Mouse (Mus musculus): ENCODE results near the gene Olfr124. TPM values are rescaled to one million over a fixed set of nuclear protein-coding genes. Genes with fewer than 3 reads are reported as not detected.

Gene Olfr124
- not detected in 2 replicates for polyA plus RNA-seq (2012; ENCODE audit: low replicate concordance)

DNA sequence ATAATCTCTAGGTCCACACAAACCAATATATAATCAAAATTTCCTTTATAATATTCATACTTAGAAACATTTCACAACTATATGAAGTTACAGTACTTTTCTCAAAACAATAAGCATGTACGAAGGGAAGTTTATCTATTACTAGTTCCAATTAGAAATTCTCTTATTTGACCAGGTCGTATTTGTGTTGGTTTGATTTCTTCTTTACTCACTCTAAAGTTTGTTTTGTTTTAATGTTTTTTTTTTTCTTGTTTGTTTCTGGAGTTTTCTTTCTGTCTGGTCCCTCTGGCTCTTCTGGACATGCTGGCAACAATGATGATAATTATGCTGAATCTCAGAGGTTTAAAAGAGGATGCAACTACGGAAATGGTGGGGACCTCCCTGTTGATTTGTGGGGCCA, at the start of gene Olfr124:
TSS of gene Olfr124 (plus strand) at position 301 of the 400 bp plus-strand sequence.

DNA sequence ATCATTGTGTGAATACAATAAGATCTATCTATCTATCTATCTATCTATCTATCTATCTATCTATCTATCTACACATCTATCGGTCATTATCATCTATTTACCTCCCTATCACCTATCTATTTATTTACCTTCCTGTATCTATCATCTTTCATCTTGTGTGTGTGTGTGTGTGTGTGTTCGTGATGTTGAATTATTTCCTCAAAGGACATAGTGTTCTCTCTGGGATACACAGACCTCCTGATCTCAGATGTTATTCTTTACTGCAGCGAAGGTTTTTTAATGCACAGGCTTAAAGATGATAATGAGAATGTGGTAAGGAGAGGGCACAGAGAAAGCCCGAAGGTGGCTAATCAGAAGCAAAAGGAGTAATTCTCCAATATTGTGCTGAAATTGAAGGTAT, 31.4 kb upstream of the Olfr124 start, which contains the start of gene Olfr122:
TSS of gene Olfr122 (plus strand) at position 301 of the 400 bp plus-strand sequence.

GRCm38 (mm10) chr17:37793229-37793628, 6.5 kb upstream of the Olfr124 start, which contains the start of gene Olfr123:
Gene Olfr123 (plus strand): TSS chr17:37793529.

DNA sequence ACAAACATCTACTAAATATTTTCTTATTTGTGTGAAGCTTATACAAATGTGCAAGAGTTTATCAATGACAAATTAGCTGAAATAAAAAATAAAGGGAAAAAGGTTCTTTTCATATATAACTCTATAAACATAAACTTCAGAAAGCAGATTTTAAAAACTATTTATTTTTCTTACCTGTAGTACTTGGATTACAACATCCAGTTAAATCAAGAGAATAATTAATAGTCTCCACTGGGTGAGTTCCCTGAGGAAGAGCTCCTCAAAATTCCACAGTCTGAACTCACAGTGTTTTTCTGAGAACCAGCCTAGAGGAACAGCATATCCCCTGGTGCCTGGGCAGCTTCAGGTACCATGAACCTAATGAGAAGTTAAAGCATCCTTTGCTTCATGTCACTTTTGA, 33.0 kb downstream of the Olfr124 start, which contains the start of gene Olfr125:
TSS of gene Olfr125 (plus strand) at position 301 of the 400 bp plus-strand sequence.

GRCm38 (mm10) chr17:37847183-37847582, 47.5 kb downstream of the Olfr124 start, which contains the start of gene Olfr126:
Gene Olfr126 (plus strand): TSS chr17:37847483.

Other genes starting within 250 kb of the Olfr124 start
- not detected in 2 replicates for gene Olfr112, start 230.4 kb upstream of the Olfr124 start, polyA plus RNA-seq (2012; ENCODE audit: low replicate concordance)
- not detected in 2 replicates for gene Olfr113, start 222.2 kb upstream of the Olfr124 start, polyA plus RNA-seq (2012; ENCODE audit: low replicate concordance)
- not detected in 2 replicates for gene Olfr114, start 207.1 kb upstream of the Olfr124 start, polyA plus RNA-seq (2012; ENCODE audit: low replicate concordance)
- not detected in 2 replicates for gene Olfr115, start 172.8 kb upstream of the Olfr124 start, polyA plus RNA-seq (2012; ENCODE audit: low replicate concordance)
- not detected in 2 replicates for gene Olfr116, start 172.7 kb upstream of the Olfr124 start, polyA plus RNA-seq (2012; ENCODE audit: low replicate concordance)
- gene Olfr117, start 136.1 kb upstream of the Olfr124 start, polyA plus RNA-seq (2012; ENCODE audit: low replicate concordance) = not detected in 2 replicates
- gene Olfr118, start 132.9 kb upstream of the Olfr124 start, polyA plus RNA-seq (2012; ENCODE audit: low replicate concordance) = not detected in 2 replicates
- not detected in 2 replicates for gene Olfr119, start 103.3 kb upstream of the Olfr124 start, polyA plus RNA-seq (2012; ENCODE audit: low replicate concordance)
- not detected in 2 replicates for gene Olfr120, start 78.1 kb upstream of the Olfr124 start, polyA plus RNA-seq (2012; ENCODE audit: low replicate concordance)
- not detected in 2 replicates for gene Olfr121, start 51.0 kb upstream of the Olfr124 start, polyA plus RNA-seq (2012; ENCODE audit: low replicate concordance)
- not detected in 2 replicates for gene Olfr122, start 31.3 kb upstream of the Olfr124 start, polyA plus RNA-seq (2012; ENCODE audit: low replicate concordance)
- gene Olfr123, start 6.4 kb upstream of the Olfr124 start, polyA plus RNA-seq (2012; ENCODE audit: low replicate concordance) = not detected in 2 replicates
- not detected in 2 replicates for gene Olfr125, start 33.1 kb downstream of the Olfr124 start, polyA plus RNA-seq (2012; ENCODE audit: low replicate concordance)
- not detected in 2 replicates for gene Olfr126, start 47.6 kb downstream of the Olfr124 start, polyA plus RNA-seq (2012; ENCODE audit: low replicate concordance)
- not detected in 2 replicates for gene Olfr127, start 100.5 kb downstream of the Olfr124 start, polyA plus RNA-seq (2012; ENCODE audit: low replicate concordance)
- gene Olfr128, start 120.7 kb downstream of the Olfr124 start, polyA plus RNA-seq (2012; ENCODE audit: low replicate concordance) = not detected in 2 replicates
- gene Olfr761, start 153.2 kb downstream of the Olfr124 start, polyA plus RNA-seq (2012; ENCODE audit: low replicate concordance) = not detected in 2 replicates